ENCODE assay signal across 9 mouse cellular contexts in the genomic region with DNA sequence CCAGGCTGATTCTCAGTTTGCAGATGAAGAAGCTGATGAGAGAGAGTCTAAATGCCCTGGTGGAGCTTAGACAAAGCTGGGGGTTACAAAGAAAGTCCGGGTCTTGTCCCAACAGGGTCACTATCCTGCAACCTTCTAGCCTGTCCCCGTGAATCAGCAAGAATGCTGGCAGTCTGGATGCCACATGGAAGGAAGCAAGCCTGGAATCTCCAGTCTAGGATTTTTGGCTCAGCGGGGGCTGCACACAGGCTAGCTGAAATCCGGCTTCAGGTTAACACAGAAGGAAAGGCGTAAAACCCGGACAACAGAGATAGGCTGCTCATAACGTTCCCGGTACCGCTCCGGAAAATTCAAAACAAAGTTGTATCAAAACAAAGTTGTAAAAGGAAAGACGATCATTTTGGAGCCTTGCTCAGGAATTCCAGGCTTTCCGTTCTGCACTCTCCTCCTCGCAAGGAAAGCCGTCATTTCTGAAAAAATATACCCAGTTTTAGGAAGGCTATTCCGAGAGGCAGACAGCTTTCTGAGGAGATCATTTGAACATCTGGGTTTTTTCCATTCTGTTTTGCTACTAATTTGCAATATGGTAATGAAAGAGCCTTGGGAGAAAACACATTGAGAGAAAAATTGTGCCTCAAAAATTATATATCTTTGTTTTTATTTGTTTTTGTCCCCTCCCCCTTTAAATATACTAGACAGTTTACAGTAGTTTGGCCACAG.
A peak's percentile ranks its signal among the peaks of the same experiment; 100 is the strongest.
DNase-seq lines count a peak whose midpoint lies in the region; ATAC-seq and TF ChIP-seq lines count a peak whose summit lies in the region.
"Had no signal": no experiment of that assay in that cellular context is flagged by ENCODE, and none has a peak within 500 bp of the region (broad histone marks: within the 10 kb centered on the region; RNA-seq: fewer than 3 reads in every experiment).

No protein-coding gene starts in this region.

- in situ Hi-C loops in Patski (cut with MboI; ENCODE audit: low pct_unique_long_range_greater_than_20kb) = no loop called here

- H3K27me3 ChIP-seq in Patski = no peaks in the 10 kb centered on the region
- H3K27me3 ChIP-seq in hindbrain, embryonic 16.5 days (replicated peaks; ENCODE audit: control insufficient read depth, insufficient read depth, low read length) = no peaks in the 10 kb centered on the region
- H3K27me3 ChIP-seq: CH12.LX had no signal

- H3K9ac ChIP-seq in hindbrain, embryonic 16.5 days (ENCODE audit: low read depth, low read length) = no peak overlapping the region

- H3K27ac ChIP-seq in gastrocnemius, adult 2 months = peak overlapping the region; percentile 79
- no peak overlapping the region for H3K27ac ChIP-seq in hindbrain, embryonic 16.5 days (ENCODE audit: low read depth, low read length)

- peak overlapping the region; percentile 65 for H3K4me3 ChIP-seq in gastrocnemius, adult 2 months
- no peak overlapping the region for H3K4me3 ChIP-seq in hindbrain, embryonic 16.5 days (ENCODE audit: low read length)

- POLR2A ChIA-PET in Patski (lab: Charles Lee) = no interaction called here

- no peak for TF ChIP-seq CTCF in Patski (IDR thresholded peaks at IDR 0.05)
- no peak for TF ChIP-seq CTCF in gastrocnemius, adult 2 months (IDR thresholded peaks at IDR 0.05)

- 73% methylated on average over 15 of the region's 15 CpGs for WGBS in hindbrain, embryonic 16.5 days

- intact Hi-C loops in gastrocnemius, adult 2 months (cut with DNase I) = no loop called here

- CTCF ChIA-PET in Patski (lab: Charles Lee) = interaction anchor here (2.5 kb wide), 1 partner anchor 12 kb away, joined by 8 read pairs; no protein-coding TSS in a partner anchor

- H3K4me1 ChIP-seq in hindbrain, embryonic 16.5 days (ENCODE audit: control insufficient read depth, insufficient read depth, low read depth, low read length) = no peaks in the 10 kb centered on the region

- H3K9me3 ChIP-seq in hindbrain, embryonic 16.5 days (ENCODE audit: control insufficient read depth, low read length) = no peaks in the 10 kb centered on the region; the same call in 1 of the 2 replicates

- ATAC-seq in Patski = peak; percentile 44
- no peak for ATAC-seq in hindbrain, embryonic 16.5 days
- ATAC-seq in monocyte, adult 5-6 weeks (replicated peaks; ENCODE audit: insufficient number of reproducible peaks, low FRiP score, low TSS enrichment, poor library complexity, severe bottlenecking) = no peak

- H3K36me3 ChIP-seq in hindbrain, embryonic 16.5 days (ENCODE audit: control insufficient read depth, insufficient read depth, low read length) = no peaks in the 10 kb centered on the region

- peak overlapping the region; percentile 13; the same call in 1 of the 2 replicates for H3K4me2 ChIP-seq in hindbrain, embryonic 16.5 days (ENCODE audit: low read length)

- peak; percentile 11 to 13 for DNase-seq in frontal cortex, postnatal 36 days (ENCODE audit: low spot score in 2 of 2)
- no peak for DNase-seq in frontal cortex, postnatal 14 days (ENCODE audit: low spot score in 2 of 2)
- DNase-seq in Patski (ENCODE audit: low read depth, low spot score) = no peak
- peak; percentile 45 for DNase-seq in gastrocnemius, adult 2 months
- DNase-seq in lung, postnatal 10 days = peak; percentile 28
- DNase-seq in spleen, postnatal 4 days (ENCODE audit: low spot score in 2 of 2) = no peak

Comparison
In these comparisons a context has a peak if more than half of its experiments do, and no peak if none do; other contexts are left out.
1. DNase-seq: peak in frontal cortex, postnatal 36 days (2 of 2), gastrocnemius, adult 2 months (single experiment) and lung, postnatal 10 days (single experiment); none in frontal cortex, postnatal 14 days (0 of 2), Patski (single experiment) and spleen, postnatal 4 days (0 of 2).